Mouse (Mus musculus) ES-Bruce4 (cell line): ENCODE results near the gene Kif26a. TPM values are rescaled to one million over a fixed set of nuclear protein-coding genes. Genes with fewer than 3 reads are reported as not detected.

ENCODE experiments used
- H3K27ac ChIP-seq: 2 replicates; pipeline ENCODE4 v1.5.1; 2012; ENCODE audit warnings: low read length, inconsistent platforms; ENCODE audit not compliant: insufficient read depth
- H3K27me3 ChIP-seq: 2 replicates; pipeline ENCODE4 v1.6.1; 2012; ENCODE audit warnings: mild to moderate bottlenecking, low read length, inconsistent platforms; ENCODE audit not compliant: control insufficient read depth, poor library complexity, insufficient read depth, severe bottlenecking
- H3K36me3 ChIP-seq: 2 replicates; pipeline ENCODE4 v1.6.1; 2012; ENCODE audit warnings: inconsistent platforms, mild to moderate bottlenecking, low read length, moderate library complexity; ENCODE audit not compliant: control insufficient read depth, poor library complexity, insufficient read depth, severe bottlenecking
- H3K4me1 ChIP-seq: one replicate; pipeline ENCODE4 v1.8.1; 2011; ENCODE audit warnings: low read length; ENCODE audit not compliant: control insufficient read depth, insufficient read depth
- H3K4me3 ChIP-seq: 2 replicates; pipeline ENCODE4 v1.5.1; 2011; ENCODE audit warnings: low read depth, mild to moderate bottlenecking, low read length
- H3K9ac ChIP-seq: 2 replicates; pipeline ENCODE4 v1.6.1; 2012; ENCODE audit warnings: low read depth, mild to moderate bottlenecking, inconsistent platforms; ENCODE audit not compliant: poor library complexity, severe bottlenecking
- H3K9me3 ChIP-seq: replicated peaks from 2 replicates; pipeline ENCODE4 v1.6.1; 2012; ENCODE audit warnings: mild to moderate bottlenecking, low read length, inconsistent platforms; ENCODE audit not compliant: control insufficient read depth, poor library complexity, insufficient read depth, severe bottlenecking
- CTCF ChIP-seq: IDR thresholded peaks from one replicate; pipeline ENCODE4 v1.8.1; 2011; ENCODE audit warnings: low read depth, low read length
- EP300 ChIP-seq: IDR thresholded peaks from 2 replicates; pipeline ENCODE4 v1.6.1; 2011; ENCODE audit warnings: low read depth, low read length; ENCODE audit not compliant: insufficient read depth
- POLR2A ChIP-seq: IDR thresholded peaks from one replicate; pipeline ENCODE4 v1.8.1; 2011; ENCODE audit warnings: low read length; ENCODE audit not compliant: insufficient read depth
- polyA plus RNA-seq: library from polyadenylated mRNA; stranded (reverse); fragments of >200 nt; gene quantifications from 2 replicates; pipeline ENCODE4 v1.2.4, GENCODE M21; 2011; ENCODE audit warnings: low read depth; ENCODE audit not compliant: missing spikeins, insufficient read depth, insufficient read length

Gene Kif26a
- polyA plus RNA-seq, 1 experiment: 3.6 TPM

- no peaks in the 10 kb centered on the region for H3K9me3 ChIP-seq
- no peaks in the 10 kb centered on the region for H3K27me3 ChIP-seq
- no peak overlapping the region for H3K4me3 ChIP-seq
- TF ChIP-seq POLR2A (no peak), CTCF (no peak), EP300 (no peak)
- no peak overlapping the region for H3K27ac ChIP-seq
- H3K9ac ChIP-seq: no peak overlapping the region
- H3K36me3 ChIP-seq: no peaks in the 10 kb centered on the region
- peaks cover 5% of the 10 kb centered on the region for H3K4me1 ChIP-seq
These were observed 33.7 kb downstream of the Kif26a start for GRCm38 (mm10) chr12:112179687-112180086.

DNA sequence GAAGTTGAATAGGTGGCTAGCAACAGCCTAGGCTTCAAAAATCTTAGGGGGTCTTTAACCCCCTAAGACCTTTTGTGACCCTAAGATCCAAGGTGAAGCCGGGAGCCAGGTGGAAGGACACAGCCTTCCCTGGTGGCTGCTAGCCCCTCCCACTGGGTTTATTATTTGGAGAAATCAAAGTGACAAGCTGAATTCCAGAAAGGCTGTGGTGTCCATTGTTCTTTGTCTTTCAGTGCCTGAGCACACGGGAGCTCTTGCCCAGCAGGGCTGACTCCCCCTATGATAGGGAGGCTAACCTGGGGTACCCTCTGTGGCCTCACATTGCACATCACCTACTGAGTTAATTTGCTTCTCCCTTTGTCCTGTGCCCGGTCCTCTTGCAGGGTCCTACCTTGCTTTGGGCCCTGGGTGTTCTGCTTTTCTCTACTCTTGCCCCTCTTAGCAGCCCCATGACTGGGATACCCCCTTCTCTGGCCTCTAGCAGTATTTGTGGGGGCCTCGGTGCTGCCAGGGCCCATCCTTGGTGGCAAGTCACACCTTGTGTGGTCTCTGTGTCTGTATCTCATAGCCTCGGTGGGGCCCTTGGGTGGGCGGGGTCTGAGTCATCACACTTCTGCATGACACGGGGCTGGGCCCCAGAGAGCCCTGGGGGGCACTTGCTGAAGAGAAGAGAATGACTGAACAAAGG, 36.1 kb downstream of the Kif26a start:
- Histone ChIP-seq H3K27ac (no peak overlapping the region), H3K4me1 (peaks cover 5% of the 10 kb centered on the region)

DNA sequence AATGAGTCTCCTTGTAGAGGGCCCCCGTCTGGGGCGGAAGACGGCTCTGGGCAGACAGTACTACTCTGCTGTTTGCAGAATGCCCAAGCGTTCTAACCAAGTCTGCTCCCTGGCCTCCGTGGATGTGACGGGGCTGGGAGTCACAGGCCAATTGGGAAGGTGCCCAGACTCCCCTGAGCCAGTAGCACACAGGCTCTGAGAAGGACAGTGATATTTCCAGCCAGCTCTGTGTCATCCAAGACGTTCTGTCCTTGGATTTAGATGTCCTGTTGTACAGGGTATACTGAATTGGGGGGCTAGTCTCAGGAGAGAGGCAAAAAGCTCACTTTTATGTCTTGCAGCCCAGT, 36.6 kb downstream of the Kif26a start:
- H3K36me3 ChIP-seq: no peaks in the 10 kb centered on the region
- H3K4me1 ChIP-seq: peaks cover 5% of the 10 kb centered on the region
- no peak for TF ChIP-seq CTCF
- TF ChIP-seq POLR2A: no peak
- no peak for TF ChIP-seq EP300
- H3K9ac ChIP-seq: no peak overlapping the region
- no peak overlapping the region for H3K4me3 ChIP-seq
- no peaks in the 10 kb centered on the region for H3K27me3 ChIP-seq
- H3K27ac ChIP-seq: no peak overlapping the region
- no peaks in the 10 kb centered on the region for H3K9me3 ChIP-seq

More for the DNA sequence above, 36.1 kb downstream of the Kif26a start:
- Histone ChIP-seq H3K4me3 (no peak overlapping the region), H3K27me3 (no peaks in the 10 kb centered on the region), H3K9me3 (no peaks in the 10 kb centered on the region), H3K9ac (no peak overlapping the region), H3K36me3 (no peaks in the 10 kb centered on the region)
- no peak for TF ChIP-seq EP300
- no peak for TF ChIP-seq POLR2A
- TF ChIP-seq CTCF: no peak

DNA sequence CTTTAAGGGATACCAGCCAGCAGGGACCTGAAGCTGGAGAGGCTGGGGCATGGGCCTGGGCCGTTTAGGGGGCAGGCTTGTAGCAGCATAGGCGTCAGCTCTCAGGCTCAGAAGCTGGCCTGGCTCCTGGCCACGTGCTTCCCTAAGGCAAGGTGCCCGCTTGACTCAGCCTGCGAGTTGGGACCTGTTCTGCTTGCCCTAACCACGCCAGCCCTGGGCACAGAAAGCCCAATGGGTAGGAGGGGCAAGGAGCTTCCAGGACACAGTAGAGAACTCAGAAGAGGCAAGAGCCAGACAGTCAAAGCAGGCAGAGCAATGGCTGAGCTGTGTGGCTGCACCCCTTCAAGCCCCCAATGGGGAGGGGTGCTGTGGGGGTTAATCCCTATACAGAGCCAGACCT, 37.7 kb downstream of the Kif26a start:
- TF ChIP-seq POLR2A (no peak), EP300 (no peak), CTCF (no peak)
- Histone ChIP-seq H3K36me3 (no peaks in the 10 kb centered on the region), H3K9me3 (no peaks in the 10 kb centered on the region), H3K4me3 (no peak overlapping the region), H3K27ac (no peak overlapping the region), H3K9ac (no peak overlapping the region), H3K4me1 (peaks cover 5% of the 10 kb centered on the region), H3K27me3 (no peaks in the 10 kb centered on the region)

DNA sequence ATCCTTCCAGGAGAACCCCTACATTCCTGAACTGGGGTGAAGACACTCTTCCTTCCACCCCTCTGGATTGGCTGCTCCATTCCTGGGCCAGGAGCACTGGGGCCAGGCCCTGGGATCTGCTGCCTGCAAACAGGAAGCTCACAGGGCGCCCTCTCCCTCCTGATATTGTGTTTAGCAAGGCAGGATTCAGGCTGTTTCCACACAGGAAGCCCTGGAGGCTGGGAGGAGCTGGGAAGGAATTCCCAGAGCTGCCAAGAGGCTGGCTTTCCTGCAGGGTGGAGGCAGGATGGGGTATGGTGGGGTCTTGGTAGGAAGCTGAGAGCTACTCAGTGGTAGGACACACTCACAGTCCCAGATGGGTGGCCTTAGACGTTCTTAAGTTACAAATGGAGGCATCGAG, 38.4 kb downstream of the Kif26a start:
- Histone ChIP-seq H3K4me3 (no peak overlapping the region), H3K27ac (no peak overlapping the region), H3K4me1 (peaks cover 5% of the 10 kb centered on the region), H3K9me3 (no peaks in the 10 kb centered on the region), H3K27me3 (no peaks in the 10 kb centered on the region), H3K9ac (no peak overlapping the region), H3K36me3 (no peaks in the 10 kb centered on the region)
- no peak for TF ChIP-seq POLR2A
- 0 out of 2 replicates have a peak, but pooled peaks have one; percentile 31 for TF ChIP-seq EP300
- TF ChIP-seq CTCF: no peak

GRCm38 (mm10) chr12:112186899-112187298, 40.9 kb downstream of the Kif26a start:
- TF ChIP-seq EP300 (no peak), CTCF (no peak), POLR2A (no peak)
- no peak overlapping the region for H3K27ac ChIP-seq
- no peak overlapping the region for H3K4me3 ChIP-seq
- H3K36me3 ChIP-seq: no peaks in the 10 kb centered on the region
- H3K27me3 ChIP-seq: no peaks in the 10 kb centered on the region
- peaks cover 5% of the 10 kb centered on the region for H3K4me1 ChIP-seq
- no peak overlapping the region for H3K9ac ChIP-seq
- no peaks in the 10 kb centered on the region for H3K9me3 ChIP-seq

- no peaks in the 10 kb centered on the region for H3K4me1 ChIP-seq
- no peaks in the 10 kb centered on the region for H3K36me3 ChIP-seq
- H3K4me3 ChIP-seq: no peak overlapping the region
- no peak for TF ChIP-seq EP300
- no peak for TF ChIP-seq CTCF
- no peak for TF ChIP-seq POLR2A
- H3K9ac ChIP-seq: no peak overlapping the region
- no peak overlapping the region for H3K27ac ChIP-seq
- H3K9me3 ChIP-seq: no peaks in the 10 kb centered on the region
- no peaks in the 10 kb centered on the region for H3K27me3 ChIP-seq
These were observed 45.7 kb downstream of the Kif26a start for GRCm38 (mm10) chr12:112191753-112192152.
